Mouse (Mus musculus) liver, embryonic 14.5 days (tissue): ENCODE results near the gene Slc5a10. TPM values are rescaled to one million over a fixed set of nuclear protein-coding genes. Genes with fewer than 3 reads are reported as not detected.
"Not testable (repeated sequence)": the region's sequence is repeated elsewhere in the genome, so short reads cannot be mapped to it uniquely, and the experiment has no call there.

Experiments used
- ATAC-seq: fragments of 200-750 bp; cut with Nextera tagmentation; 2 replicates; pipeline ENCODE4 v1.8.0; 2017; ENCODE audit warnings: moderate number of reproducible peaks, mild to moderate bottlenecking, moderate library complexity; ENCODE audit not compliant: insufficient read depth
- DNase-seq, 3 experiments: peaks; one replicate each; pipeline ENCODE4 v3.0.0-alpha.2; 2012 to 2013; ENCODE audit warnings: low read depth in 3 of 3, low spot score in 3 of 3
- H3K27ac ChIP-seq: fragments of 300-500 bp; sonication (generic); 2 replicates; pipeline ENCODE4 v1.5.1; 2014; ENCODE audit warnings: moderate library complexity, mild to moderate bottlenecking, control low read depth, inconsistent platforms
- H3K27me3 ChIP-seq: fragments of 300-500 bp; sonication (generic); 2 replicates; pipeline ENCODE4 v1.6.1; 2014; ENCODE audit warnings: mild to moderate bottlenecking, low read length, moderate library complexity; ENCODE audit not compliant: control insufficient read depth, insufficient read depth
- H3K36me3 ChIP-seq: fragments of 300-500 bp; sonication (generic); replicated peaks from 2 replicates; pipeline ENCODE4 v1.6.1; 2014; ENCODE audit warnings: low read depth; ENCODE audit not compliant: control insufficient read depth, insufficient read depth
- H3K4me1 ChIP-seq, 2 experiments: fragments of 200-500 bp in 1 of 2; fragments of 300-500 bp in 1 of 2; sonication (generic) in 1 of 2; replicated peaks; 2 replicates each; pipeline ENCODE4 v1.6.1; 2012 to 2014; ENCODE audit warnings: antibody characterized with exemption in 1 of 2, inconsistent platforms in 1 of 2, low read length in 1 of 2; ENCODE audit not compliant: control insufficient read depth in 2 of 2, insufficient read depth in 2 of 2
- H3K4me2 ChIP-seq: fragments of 300-500 bp; sonication (generic); 2 replicates; pipeline ENCODE4 v1.6.1; 2014; ENCODE audit warnings: low read depth, mild to moderate bottlenecking, control low read depth, moderate library complexity
- H3K4me3 ChIP-seq, 2 experiments: fragments of 200-500 bp in 1 of 2; fragments of 300-500 bp in 1 of 2; sonication (generic) in 1 of 2; 2 replicates each; pipeline ENCODE4 v1.5.1; 2012 to 2014; ENCODE audit warnings: low read depth in 2 of 2, low read length in 2 of 2, mild to moderate bottlenecking in 2 of 2, control low read depth in 1 of 2, inconsistent platforms in 1 of 2, moderate library complexity in 1 of 2; ENCODE audit not compliant: insufficient read depth in 1 of 2
- H3K9ac ChIP-seq: fragments of 300-500 bp; sonication (generic); replicated peaks from 2 replicates; pipeline ENCODE4 v1.6.1; 2014; ENCODE audit warnings: mild to moderate bottlenecking, control low read depth, moderate library complexity
- H3K9me3 ChIP-seq: fragments of 300-500 bp; sonication (generic); 2 replicates; pipeline ENCODE4 v1.6.1; 2016; ENCODE audit warnings: low read length, mixed read lengths; ENCODE audit not compliant: control insufficient read depth
- CTCF ChIP-seq: IDR thresholded peaks from 2 replicates; pipeline ENCODE4 v1.5.1; 2016; ENCODE audit warnings: antibody characterized with exemption, low read depth, control low read depth
- EP300 ChIP-seq: IDR thresholded peaks from 2 replicates; pipeline ENCODE4 v1.6.1; 2016; ENCODE audit warnings: antibody characterized with exemption, low read depth
- WGBS: fragments of 180-500 bp; shearing (Covaris S2); extraction: QIAGEN DNeasy Blood & Tissue Kit; methylation state at CpG from one replicate; pipeline ENCODE4 v1.1.7; 2014; ENCODE audit not compliant: insufficient replicate concordance; 5-methylcytosine and 5-hydroxymethylcytosine counted together
- polyA plus RNA-seq, 2 experiments: library from polyadenylated mRNA; depleted of rRNA in 1 of 2; stranded (reverse) in 1 of 2; unstranded in 1 of 2; fragments of >200 nt; fragmentation: Nextera tagmentation in 1 of 2; extraction: Ambion mirVana in 1 of 2; gene quantifications; 2 replicates each; pipeline versions ENCODE4 v1.2.1 to v1.2.3; 2012 to 2014

The Slc5a10 gene
- polyA plus RNA-seq, 2 experiments: not detected

DNA sequence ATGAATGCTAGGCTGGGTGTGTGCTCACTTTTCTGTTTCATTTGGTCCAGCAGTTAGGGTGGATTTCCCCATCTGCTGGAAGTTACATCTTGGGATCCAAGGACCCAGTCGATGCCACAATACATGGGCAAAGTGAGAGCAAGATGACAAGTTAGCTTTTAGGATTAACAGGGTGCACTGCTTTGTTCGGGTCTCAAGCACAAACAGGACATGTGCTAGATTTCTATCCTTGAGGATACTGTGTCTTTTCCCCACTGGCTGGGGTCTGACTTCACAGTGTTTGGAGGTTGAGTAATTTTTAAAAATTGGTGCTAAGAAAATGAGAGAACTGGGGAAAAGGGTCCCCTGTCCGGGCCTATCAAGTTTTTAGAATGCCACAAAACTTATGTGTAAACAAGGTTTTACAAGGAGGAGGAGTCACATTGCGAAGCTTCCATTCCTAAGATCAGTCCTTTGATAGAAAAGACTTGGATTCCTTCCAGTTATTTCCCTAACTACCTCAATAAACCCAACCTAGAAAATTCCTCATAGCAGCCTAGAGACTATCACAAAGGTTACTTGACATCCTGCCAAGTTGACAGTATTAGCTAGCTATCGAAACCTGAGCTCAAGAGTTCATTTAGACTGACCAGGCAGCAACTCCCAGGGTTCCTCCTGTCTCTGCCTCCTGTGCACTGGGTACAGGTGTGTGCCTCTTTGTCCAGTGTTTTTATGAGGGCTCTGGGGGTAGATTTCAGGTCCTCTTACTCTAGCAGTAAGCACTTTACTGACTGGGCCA lies 77.3 kb downstream of the Slc5a10 start:
- no peak overlapping the region for H3K27ac ChIP-seq
- TF ChIP-seq EP300 (no peak), CTCF (no peak)
- no peak overlapping the region for H3K4me2 ChIP-seq
- H3K9ac ChIP-seq: no peak overlapping the region
- ATAC-seq (no peak), DNase-seq (no peak)
- H3K27me3 ChIP-seq: no peaks in the 10 kb centered on the region
- H3K4me1 ChIP-seq: 0 out of 4 replicates have a peak, but pooled peaks cover 0 to 2% of the 10 kb centered on the region in 2 experiments
- no peaks in the 10 kb centered on the region for H3K36me3 ChIP-seq
- 50% methylated on average over 5 of the region's 5 CpGs for WGBS
- H3K4me3 ChIP-seq: no peak overlapping the region
- H3K9me3 ChIP-seq: no peaks in the 10 kb centered on the region

DNA sequence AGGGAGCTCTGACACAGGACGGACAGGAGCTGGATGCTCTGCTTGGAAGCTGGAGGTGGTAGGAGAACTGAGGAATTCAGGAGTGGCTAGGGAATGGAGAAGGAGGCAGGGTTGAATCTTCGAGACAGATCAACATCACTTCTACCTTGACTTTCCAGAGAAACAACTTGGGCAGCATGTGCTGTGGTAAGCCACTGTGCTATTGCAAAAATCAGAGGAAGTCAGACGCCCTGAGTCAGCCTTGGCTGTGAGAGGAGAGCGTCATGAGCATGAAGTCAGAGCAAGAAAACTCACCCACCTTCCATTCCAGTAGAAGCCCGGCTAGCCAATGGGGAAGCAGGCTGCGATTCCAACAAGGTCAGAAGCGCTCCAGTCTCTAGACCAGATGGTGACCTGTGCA lies 78.5 kb downstream of the Slc5a10 start:
- no peak overlapping the region for H3K27ac ChIP-seq
- H3K27me3 ChIP-seq: no peaks in the 10 kb centered on the region
- no peak overlapping the region for H3K4me3 ChIP-seq
- DNase-seq (no peak), ATAC-seq (no peak)
- no peaks in the 10 kb centered on the region for H3K9me3 ChIP-seq
- TF ChIP-seq CTCF (no peak), EP300 (no peak)
- no peak overlapping the region for H3K9ac ChIP-seq
- H3K36me3 ChIP-seq: no peaks in the 10 kb centered on the region
- WGBS: 41% methylated on average over 7 of the region's 7 CpGs
- 0 out of 4 replicates have a peak, but pooled peaks cover 0 to 2% of the 10 kb centered on the region in 2 experiments for H3K4me1 ChIP-seq
- H3K4me2 ChIP-seq: no peak overlapping the region

DNA sequence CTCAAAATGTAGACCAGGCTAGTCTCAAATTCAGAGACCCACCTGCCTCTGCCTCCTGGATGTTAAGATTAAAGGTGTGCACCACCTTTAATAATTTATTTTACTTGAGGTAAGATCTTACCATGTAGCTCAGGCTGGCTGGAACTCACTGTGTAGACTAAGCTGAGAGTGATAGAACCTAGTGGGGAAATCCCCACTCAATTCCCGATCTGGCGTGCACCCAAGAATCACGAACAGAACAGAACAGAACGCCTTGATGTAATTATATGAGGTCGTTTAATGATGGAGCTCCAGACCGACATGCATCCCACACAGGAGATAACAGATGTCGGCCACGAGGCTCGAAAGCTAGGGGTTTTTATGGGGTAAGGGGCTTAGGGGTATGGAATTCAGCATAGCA lies 80.0 kb downstream of the Slc5a10 start:
- DNase-seq, H3K4me2 ChIP-seq: not testable (repeated sequence)
- 54% methylated on average over 9 of the region's 9 CpGs for WGBS

DNA sequence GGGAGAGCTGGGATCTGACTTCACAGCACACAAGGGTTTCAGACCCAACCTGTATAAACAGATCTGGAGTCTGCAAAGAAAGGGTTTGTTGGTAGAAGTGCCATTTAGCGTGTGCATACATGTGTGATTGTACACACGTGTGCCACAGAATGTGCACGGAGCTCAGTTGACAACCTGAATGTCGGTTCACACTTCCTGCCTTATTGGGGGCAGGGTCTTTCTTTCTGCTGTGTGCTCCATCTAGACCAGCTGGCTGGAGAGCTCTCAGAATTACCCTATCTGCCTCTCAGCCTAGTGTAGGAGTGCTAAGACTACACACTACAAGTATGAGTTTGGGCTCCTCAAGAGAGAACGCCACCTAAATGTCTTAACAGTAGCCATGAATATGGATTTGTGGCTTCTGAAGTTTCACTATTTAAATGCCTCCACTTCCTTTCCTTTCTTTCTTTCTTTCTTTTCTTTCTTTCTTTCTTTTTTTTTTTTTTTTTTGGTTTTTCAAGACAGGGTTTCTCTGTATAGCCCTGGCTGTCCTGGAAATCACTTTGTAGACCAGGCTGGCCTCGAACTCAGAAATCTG lies 80.9 kb downstream of the Slc5a10 start:
- TF ChIP-seq EP300: no peak
- Histone ChIP-seq H3K4me1 (0 out of 4 replicates have a peak, but pooled peaks cover 0 to 2% of the 10 kb centered on the region in 2 experiments), H3K27me3 (no peaks in the 10 kb centered on the region), H3K9ac (no peak overlapping the region), H3K4me3 (no peak overlapping the region), H3K36me3 (no peaks in the 10 kb centered on the region), H3K27ac (no peak overlapping the region), H3K9me3 (no peaks in the 10 kb centered on the region), H3K4me2 (no peak overlapping the region)
- ATAC-seq: no peak
- DNase-seq: no peak
- 63% methylated on average over 6 of the region's 6 CpGs for WGBS

More for the DNA sequence above, 80.0 kb downstream of the Slc5a10 start:
- not testable (repeated sequence) for H3K27me3 ChIP-seq, H3K4me1 ChIP-seq, H3K4me3 ChIP-seq, ATAC-seq, H3K9ac ChIP-seq, H3K9me3 ChIP-seq, H3K36me3 ChIP-seq, H3K27ac ChIP-seq

DNA sequence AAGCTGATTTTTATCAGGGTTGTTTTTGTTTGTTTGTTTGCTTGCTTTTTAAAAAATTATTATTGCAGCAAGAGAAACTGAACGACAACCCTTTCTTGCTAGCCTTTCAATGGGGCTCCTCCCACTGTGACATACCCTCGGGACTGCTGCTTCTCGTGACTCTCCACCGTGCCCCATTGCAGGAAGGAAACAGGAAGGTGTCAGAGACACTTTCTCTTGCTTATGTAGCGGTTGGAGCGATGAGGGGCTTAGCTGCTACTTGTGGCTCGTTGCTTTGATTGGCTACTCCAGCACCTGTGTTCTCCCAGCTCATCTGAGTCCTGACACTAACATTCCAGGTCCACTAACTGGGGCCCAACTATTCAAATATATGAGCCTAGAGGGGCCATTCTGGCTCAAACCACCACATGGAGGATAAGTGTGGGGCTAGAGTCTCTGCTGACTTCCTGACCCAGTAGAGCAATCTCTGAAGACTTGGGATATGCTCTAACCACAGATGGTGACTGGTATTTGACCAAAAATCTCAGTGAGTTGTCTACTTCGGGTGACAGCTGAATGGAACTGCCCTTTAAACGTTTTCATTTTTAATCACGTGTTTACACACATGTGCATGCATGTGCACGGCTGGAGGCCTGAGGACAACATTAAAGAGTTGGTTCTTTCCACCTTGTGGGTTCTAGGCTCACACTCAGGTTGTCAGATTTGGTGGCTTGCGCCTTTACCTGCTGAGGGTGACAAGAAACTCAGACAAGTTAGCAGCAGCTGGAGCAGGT lies 81.7 kb downstream of the Slc5a10 start:
- TF ChIP-seq CTCF (no peak), EP300 (no peak)
- Histone ChIP-seq H3K4me3 (no peak overlapping the region), H3K27me3 (no peaks in the 10 kb centered on the region), H3K36me3 (no peaks in the 10 kb centered on the region), H3K4me2 (no peak overlapping the region), H3K9ac (no peak overlapping the region), H3K9me3 (no peaks in the 10 kb centered on the region), H3K27ac (no peak overlapping the region), H3K4me1 (0 out of 4 replicates have a peak, but pooled peaks cover 0 to 2% of the 10 kb centered on the region in 2 experiments)
- 22% methylated on average over 12 of the region's 12 CpGs for WGBS
- ATAC-seq: no peak
- DNase-seq: no peak
